Mouse (Mus musculus): Measurements from ENCODE around the gene Cit. TPM values are rescaled to one million over a fixed set of nuclear protein-coding genes. Genes with fewer than 3 reads are reported as not detected.

Cit gene
- total RNA-seq, 1 experiment: 43.4 TPM

GRCm38 (mm10) chr5:115976446-115976845, 131.4 kb downstream of the Cit start:
- H3K9me3 ChIP-seq (ENCODE audit: control insufficient read depth, insufficient read depth, low read depth, low read length): no peaks in the 10 kb centered on the region
- no peak for DNase-seq (ENCODE audit: low read depth, low spot score)
- peaks cover 43% of the 10 kb centered on the region for H3K36me3 ChIP-seq (ENCODE audit: control insufficient read depth, insufficient read depth, low read length, poor library complexity, severe bottlenecking)
- peaks cover 0 to 2% of the 10 kb centered on the region in 2 experiments; a peak in 2 of 4 replicates for H3K4me1 ChIP-seq (ENCODE audit: control insufficient read depth in 2 of 2, insufficient read depth in 2 of 2, low read length in 2 of 2, poor library complexity in 1 of 2)
- no peak overlapping the region for H3K9ac ChIP-seq (ENCODE audit: insufficient read depth, low read depth, low read length, poor library complexity, severe bottlenecking)
- no peak overlapping the region for H3K27ac ChIP-seq (ENCODE audit: insufficient read depth, low read depth, low read length, poor library complexity, severe bottlenecking)
- no peak for TF ChIP-seq CHD2 (IDR thresholded peaks at IDR 0.05; ENCODE audit: low read depth, low read length)
- no peak for TF ChIP-seq ZC3H11A (IDR thresholded peaks at IDR 0.05; ENCODE audit: borderline replicate concordance, low read depth, low read length)
- no peak for TF ChIP-seq HCFC1 (IDR thresholded peaks at IDR 0.05; ENCODE audit: borderline replicate concordance, insufficient read depth, low read length)
- no peak for TF ChIP-seq ZNF384 (IDR thresholded peaks at IDR 0.05; ENCODE audit: low read depth, low read length)
- no peak for TF ChIP-seq MAFK (IDR thresholded peaks at IDR 0.05; ENCODE audit: insufficient read depth, low read depth, low read length)
- in situ Hi-C loops (cut with MboI; ENCODE audit: low sequenced_read_pairs in 2 of 2, unreplicated experiment in 2 of 2): no loop called here
- H3K4me3 ChIP-seq (ENCODE audit: insufficient read depth in 1 of 2, low read depth in 1 of 2, low read length in 2 of 2, poor library complexity in 1 of 2, severe bottlenecking in 1 of 2): no peak overlapping the region

GRCm38 (mm10) chr5:115977266-115977665, 132.2 kb downstream of the Cit start:
- H3K27ac ChIP-seq (ENCODE audit: insufficient read depth, low read depth, low read length, poor library complexity, severe bottlenecking): no peak overlapping the region
- no peak for DNase-seq (ENCODE audit: low read depth, low spot score)
- in situ Hi-C loops (cut with MboI; ENCODE audit: low sequenced_read_pairs in 2 of 2, unreplicated experiment in 2 of 2): no loop called here

GRCm38 (mm10) chr5:115977757-115978156, 132.7 kb downstream of the Cit start:
- H3K9ac ChIP-seq (ENCODE audit: insufficient read depth, low read depth, low read length, poor library complexity, severe bottlenecking): no peak overlapping the region
- no peak for DNase-seq (ENCODE audit: low read depth, low spot score)
- in situ Hi-C loops (cut with MboI; ENCODE audit: low sequenced_read_pairs in 2 of 2, unreplicated experiment in 2 of 2): no loop called here
- H3K9me3 ChIP-seq (ENCODE audit: control insufficient read depth, insufficient read depth, low read depth, low read length): no peaks in the 10 kb centered on the region
- H3K36me3 ChIP-seq (ENCODE audit: control insufficient read depth, insufficient read depth, low read length, poor library complexity, severe bottlenecking): peaks cover 50% of the 10 kb centered on the region
- no peak overlapping the region for H3K4me3 ChIP-seq (ENCODE audit: insufficient read depth in 1 of 2, low read depth in 1 of 2, low read length in 2 of 2, poor library complexity in 1 of 2, severe bottlenecking in 1 of 2)
- no peak overlapping the region for H3K27ac ChIP-seq (ENCODE audit: insufficient read depth, low read depth, low read length, poor library complexity, severe bottlenecking)
- peaks cover 0 to 2% of the 10 kb centered on the region in 2 experiments; a peak in 2 of 4 replicates for H3K4me1 ChIP-seq (ENCODE audit: control insufficient read depth in 2 of 2, insufficient read depth in 2 of 2, low read length in 2 of 2, poor library complexity in 1 of 2)
- TF ChIP-seq MAFK (IDR thresholded peaks at IDR 0.05; ENCODE audit: insufficient read depth, low read depth, low read length): no peak
- no peak for TF ChIP-seq CHD2 (IDR thresholded peaks at IDR 0.05; ENCODE audit: low read depth, low read length)
- no peak for TF ChIP-seq HCFC1 (IDR thresholded peaks at IDR 0.05; ENCODE audit: borderline replicate concordance, insufficient read depth, low read length)
- TF ChIP-seq ZC3H11A (IDR thresholded peaks at IDR 0.05; ENCODE audit: borderline replicate concordance, low read depth, low read length): no peak
- TF ChIP-seq ZNF384 (IDR thresholded peaks at IDR 0.05; ENCODE audit: low read depth, low read length): no peak

More at GRCm38 (mm10) chr5:115977266-115977665, 132.2 kb downstream of the Cit start:
- H3K4me3 ChIP-seq (ENCODE audit: insufficient read depth in 1 of 2, low read depth in 1 of 2, low read length in 2 of 2, poor library complexity in 1 of 2, severe bottlenecking in 1 of 2): no peak overlapping the region
- peaks cover 0 to 2% of the 10 kb centered on the region in 2 experiments; a peak in 2 of 4 replicates for H3K4me1 ChIP-seq (ENCODE audit: control insufficient read depth in 2 of 2, insufficient read depth in 2 of 2, low read length in 2 of 2, poor library complexity in 1 of 2)
- TF ChIP-seq MAFK (IDR thresholded peaks at IDR 0.05; ENCODE audit: insufficient read depth, low read depth, low read length): no peak
- TF ChIP-seq ZC3H11A (IDR thresholded peaks at IDR 0.05; ENCODE audit: borderline replicate concordance, low read depth, low read length): no peak
- TF ChIP-seq HCFC1 (IDR thresholded peaks at IDR 0.05; ENCODE audit: borderline replicate concordance, insufficient read depth, low read length): no peak
- TF ChIP-seq CHD2 (IDR thresholded peaks at IDR 0.05; ENCODE audit: low read depth, low read length): no peak
- TF ChIP-seq ZNF384 (IDR thresholded peaks at IDR 0.05; ENCODE audit: low read depth, low read length): no peak
- H3K9me3 ChIP-seq (ENCODE audit: control insufficient read depth, insufficient read depth, low read depth, low read length): no peaks in the 10 kb centered on the region
- no peak overlapping the region for H3K9ac ChIP-seq (ENCODE audit: insufficient read depth, low read depth, low read length, poor library complexity, severe bottlenecking)
- peaks cover 46% of the 10 kb centered on the region for H3K36me3 ChIP-seq (ENCODE audit: control insufficient read depth, insufficient read depth, low read length, poor library complexity, severe bottlenecking)

GRCm38 (mm10) chr5:115978255-115978654, 133.2 kb downstream of the Cit start:
- H3K9me3 ChIP-seq (ENCODE audit: control insufficient read depth, insufficient read depth, low read depth, low read length): no peaks in the 10 kb centered on the region
- no peak for TF ChIP-seq CHD2 (IDR thresholded peaks at IDR 0.05; ENCODE audit: low read depth, low read length)
- no peak for TF ChIP-seq ZC3H11A (IDR thresholded peaks at IDR 0.05; ENCODE audit: borderline replicate concordance, low read depth, low read length)
- no peak for TF ChIP-seq HCFC1 (IDR thresholded peaks at IDR 0.05; ENCODE audit: borderline replicate concordance, insufficient read depth, low read length)
- TF ChIP-seq ZNF384 (IDR thresholded peaks at IDR 0.05; ENCODE audit: low read depth, low read length): no peak
- no peak for TF ChIP-seq MAFK (IDR thresholded peaks at IDR 0.05; ENCODE audit: insufficient read depth, low read depth, low read length)
- DNase-seq (ENCODE audit: low read depth, low spot score): no peak
- no peak overlapping the region for H3K9ac ChIP-seq (ENCODE audit: insufficient read depth, low read depth, low read length, poor library complexity, severe bottlenecking)
- H3K36me3 ChIP-seq (ENCODE audit: control insufficient read depth, insufficient read depth, low read length, poor library complexity, severe bottlenecking): peaks cover 53% of the 10 kb centered on the region
- H3K4me1 ChIP-seq (ENCODE audit: control insufficient read depth in 2 of 2, insufficient read depth in 2 of 2, low read length in 2 of 2, poor library complexity in 1 of 2): peaks cover 0 to 2% of the 10 kb centered on the region in 2 experiments; a peak in 2 of 4 replicates
- H3K4me3 ChIP-seq (ENCODE audit: insufficient read depth in 1 of 2, low read depth in 1 of 2, low read length in 2 of 2, poor library complexity in 1 of 2, severe bottlenecking in 1 of 2): no peak overlapping the region
- in situ Hi-C loops (cut with MboI; ENCODE audit: low sequenced_read_pairs in 2 of 2, unreplicated experiment in 2 of 2): no loop called here
- H3K27ac ChIP-seq (ENCODE audit: insufficient read depth, low read depth, low read length, poor library complexity, severe bottlenecking): no peak overlapping the region

Measured in ES-E14 (cell line).